Comparison of ENCODE assay signal across 18 mouse cellular contexts in genomic region chr2:11653330-11653729, GRCm38 (mm10). TPM values are rescaled to one million over a fixed set of nuclear protein-coding genes. Genes with fewer than 3 reads are reported as not detected.
DNase-seq lines count a peak whose midpoint lies in the region; ATAC-seq and TF ChIP-seq lines count a peak whose summit lies in the region.
"Had no signal": no experiment of that assay in that cellular context is flagged by ENCODE, and none has a peak within 500 bp of the region (broad histone marks: within the 10 kb centered on the region; RNA-seq: fewer than 3 reads in every experiment).

No protein-coding gene starts in this region.

- TF ChIP-seq CTCF in spleen, adult 2 months (IDR thresholded peaks at IDR 0.05; ENCODE audit: extremely low read depth, insufficient read depth, insufficient read length, insufficient replicate concordance), result no peak
- no peak for TF ChIP-seq CTCF in hindbrain, postnatal 0 days (IDR thresholded peaks at IDR 0.05; ENCODE audit: low read depth)

- no peaks in the 10 kb centered on the region for H3K36me3 ChIP-seq in spleen, adult 2 months (ENCODE audit: control insufficient read depth, insufficient read depth, low read length)
- H3K36me3 ChIP-seq in splenic B cell, adult 2 months (ENCODE audit: control insufficient read depth, insufficient read depth, low read length, poor library complexity, severe bottlenecking), result no peaks in the 10 kb centered on the region
- H3K36me3 ChIP-seq in hindbrain, postnatal 0 days (ENCODE audit: insufficient read depth, low read length), result no peaks in the 10 kb centered on the region
- H3K36me3 ChIP-seq: embryonic facial prominence, embryonic 10.5 days had no signal

- H3K4me2 ChIP-seq in hindbrain, postnatal 0 days (ENCODE audit: low read depth, low read length), result no peak overlapping the region

- peaks cover 22% of the 10 kb centered on the region for H3K4me1 ChIP-seq in spleen, adult 2 months (ENCODE audit: control insufficient read depth, insufficient read depth, insufficient read length)
- H3K4me1 ChIP-seq in hindbrain, postnatal 0 days (ENCODE audit: insufficient read depth, low read length), result no peaks in the 10 kb centered on the region
- H3K4me1 ChIP-seq: embryonic facial prominence, embryonic 10.5 days had no signal

- no peaks in the 10 kb centered on the region for H3K27me3 ChIP-seq in spleen, adult 2 months (ENCODE audit: control insufficient read depth, insufficient read depth, low read length)
- H3K27me3 ChIP-seq in splenic B cell, adult 2 months (ENCODE audit: control insufficient read depth, insufficient read depth, low read length, poor library complexity, severe bottlenecking), result no peaks in the 10 kb centered on the region
- no peaks in the 10 kb centered on the region for H3K27me3 ChIP-seq in hindbrain, postnatal 0 days (ENCODE audit: insufficient read depth, low read length)

- no peak for TF ChIP-seq POLR2A in spleen, adult 2 months (IDR thresholded peaks at IDR 0.05; ENCODE audit: low read depth, low read length)

- peak overlapping the region; percentile 76 for H3K27ac ChIP-seq in spleen, adult 2 months (ENCODE audit: insufficient read depth, low read length)
- H3K27ac ChIP-seq in hindbrain, postnatal 0 days, result no peak overlapping the region
- H3K27ac ChIP-seq: embryonic facial prominence, embryonic 10.5 days had no signal

- no peak overlapping the region for H3K4me3 ChIP-seq in spleen, adult 2 months (ENCODE audit: extremely low read depth, insufficient read depth, insufficient read length)
- H3K4me3 ChIP-seq in hindbrain, postnatal 0 days (ENCODE audit: low read length), result no peak overlapping the region
- H3K4me3 ChIP-seq: embryonic facial prominence, embryonic 10.5 days had no signal

- H3K9me3 ChIP-seq in hindbrain, postnatal 0 days (ENCODE audit: low read length), result no peaks in the 10 kb centered on the region
- H3K9me3 ChIP-seq: embryonic facial prominence, embryonic 10.5 days had no signal

- peak; percentile 65 for ATAC-seq in granulocyte monocyte progenitor cell, adult 5-6 weeks (replicated peaks; ENCODE audit: poor library complexity, severe bottlenecking)
- no peak for ATAC-seq in hindbrain, postnatal 0 days

- WGBS in spleen, adult 2 months, result 1% methylated on average over 6 of the region's 6 CpGs
- 61% methylated on average over 6 of the region's 6 CpGs for WGBS in hindbrain, postnatal 0 days

- H3K9ac ChIP-seq in hindbrain, postnatal 0 days (replicated peaks; ENCODE audit: low read length), result no peak overlapping the region

- DNase-seq in spleen, adult 2 months (ENCODE audit: low read depth in 1 of 2, low spot score in 2 of 2), result peak; percentile 62 to 80
- no peak for DNase-seq in spleen, postnatal 4 days (ENCODE audit: low spot score in 2 of 2)
- DNase-seq in splenic B cell, adult 2 months (ENCODE audit: low read depth, low spot score), result peak; percentile 89
- no peak for DNase-seq in left cerebral cortex, adult 18-20 months (ENCODE audit: low spot score in 2 of 2)
- no peak for DNase-seq in hindbrain, postnatal 0 days (ENCODE audit: low spot score)
- no peak for DNase-seq in gastrocnemius, postnatal 4 days (ENCODE audit: low spot score in 2 of 2)
- DNase-seq in gastrocnemius, postnatal 25 days, result no peak
- DNase-seq: heart, postnatal 4 days; kidney, adult 8-10 months; liver; lung, postnatal 14 days; retina, postnatal 1 day had no signal

RNA-seq across cellular contexts. Expression of gene Il2ra, which starts 10.7 kb away (rescaled TPM):
- polyA plus RNA-seq in spleen, adult 2 months (2012; rRNA removed), result 1.6 and 2.0 TPM in 2 replicates
- not detected in 2 replicates for total RNA-seq in granulocyte monocyte progenitor cell, adult 5-6 weeks (2014; fragmentation: Nextera tagmentation)
- total RNA-seq in granulocyte monocyte progenitor cell, adult 5-6 weeks (2017), result not detected in 2 replicates
- total RNA-seq in left cerebral cortex, adult 18-20 months (2021), result under 1 TPM in 1 of 2 experiments, not detected in 1; 0.19 TPM
- total RNA-seq in hindbrain, postnatal 0 days (2014; rRNA removed), result 0.04 TPM in 1 of 2 replicates, not detected in the other
- polyA plus RNA-seq in hindbrain, postnatal 0 days (2015; fragmentation: Nextera tagmentation; extraction: Ambion mirVana), result 0.04 and 0.05 TPM in 2 replicates
- under 1 TPM; 0.15 to 0.21 TPM for total RNA-seq in gastrocnemius, postnatal 4 days (2021)
- under 1 TPM; 0.35 to 0.46 TPM for total RNA-seq in gastrocnemius, postnatal 25 days (2021)
- total RNA-seq: heart, postnatal 4 days had no signal
- polyA plus RNA-seq: embryonic facial prominence, embryonic 10.5 days; forebrain, embryonic 11.5 days; stomach, embryonic 14.5 days had no signal

RNA-seq across cellular contexts. Expression of gene Gm17490, which starts 27.3 kb away (rescaled TPM):
- not detected in 2 replicates for polyA plus RNA-seq in spleen, adult 2 months (2012; rRNA removed)
- not detected in 2 replicates for total RNA-seq in granulocyte monocyte progenitor cell, adult 5-6 weeks (2014; fragmentation: Nextera tagmentation)
- total RNA-seq in granulocyte monocyte progenitor cell, adult 5-6 weeks (2017), result not detected in 2 replicates
- total RNA-seq in left cerebral cortex, adult 18-20 months (2021), result not detected
- total RNA-seq in hindbrain, postnatal 0 days (2014; rRNA removed), result not detected in 2 replicates
- not detected in 2 replicates for polyA plus RNA-seq in hindbrain, postnatal 0 days (2015; fragmentation: Nextera tagmentation; extraction: Ambion mirVana)
- total RNA-seq in gastrocnemius, postnatal 4 days (2021), result not detected
- total RNA-seq in gastrocnemius, postnatal 25 days (2021), result not detected
- total RNA-seq: heart, postnatal 4 days; layer of hippocampus, postnatal 14 days had no signal
- polyA plus RNA-seq: embryonic facial prominence, embryonic 10.5 days; forebrain, embryonic 11.5 days; gonadal fat pad, adult 2 months; stomach, embryonic 14.5 days had no signal

RNA-seq across cellular contexts. Expression of gene Rbm17, which starts 49.4 kb away (rescaled TPM):
- polyA plus RNA-seq in spleen, adult 2 months (2012; rRNA removed), result 37.7 and 38.9 TPM in 2 replicates
- total RNA-seq in granulocyte monocyte progenitor cell, adult 5-6 weeks (2014; fragmentation: Nextera tagmentation), result 117 and 160 TPM in 2 replicates
- total RNA-seq in granulocyte monocyte progenitor cell, adult 5-6 weeks (2017), result 180 and 233 TPM in 2 replicates
- total RNA-seq in left cerebral cortex, adult 18-20 months (2021), result 10 to 100 TPM; 88.5 to 93.5 TPM
- total RNA-seq in hindbrain, postnatal 0 days (2014; rRNA removed), result 57.3 and 59.5 TPM in 2 replicates
- 127 and 128 TPM in 2 replicates for polyA plus RNA-seq in hindbrain, postnatal 0 days (2015; fragmentation: Nextera tagmentation; extraction: Ambion mirVana)
- total RNA-seq in gastrocnemius, postnatal 4 days (2021), result 10 to 100 TPM; 86.5 to 99.4 TPM
- total RNA-seq in gastrocnemius, postnatal 25 days (2021), result 10 to 100 TPM; 44.1 to 55.2 TPM

RNA-seq across cellular contexts. Expression of gene Il15ra, which starts 51.8 kb away (rescaled TPM):
- polyA plus RNA-seq in spleen, adult 2 months (2012; rRNA removed), result 33.2 and 57.8 TPM in 2 replicates
- 25.4 and 26.0 TPM in 2 replicates for total RNA-seq in granulocyte monocyte progenitor cell, adult 5-6 weeks (2014; fragmentation: Nextera tagmentation)
- total RNA-seq in granulocyte monocyte progenitor cell, adult 5-6 weeks (2017), result 14.3 and 26.1 TPM in 2 replicates
- 10 to 100 TPM in 1 of 2 experiments, 1 to 10 TPM in 1; 7.4 to 14.0 TPM for total RNA-seq in left cerebral cortex, adult 18-20 months (2021)
- total RNA-seq in hindbrain, postnatal 0 days (2014; rRNA removed), result 0.47 and 1.1 TPM in 2 replicates
- polyA plus RNA-seq in hindbrain, postnatal 0 days (2015; fragmentation: Nextera tagmentation; extraction: Ambion mirVana), result 2.0 and 2.5 TPM in 2 replicates
- 10 to 100 TPM; 10.1 to 10.4 TPM for total RNA-seq in gastrocnemius, postnatal 4 days (2021)
- 10 to 100 TPM; 24.7 to 26.6 TPM for total RNA-seq in gastrocnemius, postnatal 25 days (2021)

Comparison
In these comparisons a context has a peak if more than half of its experiments do, and no peak if none do; other contexts are left out.
1. DNase-seq: peak in spleen, adult 2 months (2 of 2) and splenic B cell, adult 2 months (single experiment); none in spleen, postnatal 4 days (0 of 2), left cerebral cortex, adult 18-20 months (0 of 2), hindbrain, postnatal 0 days (single experiment), gastrocnemius, postnatal 4 days (0 of 2) and gastrocnemius, postnatal 25 days (single experiment).